Mouse (Mus musculus): Measurements from ENCODE around the gene Hapln2.

DNA sequence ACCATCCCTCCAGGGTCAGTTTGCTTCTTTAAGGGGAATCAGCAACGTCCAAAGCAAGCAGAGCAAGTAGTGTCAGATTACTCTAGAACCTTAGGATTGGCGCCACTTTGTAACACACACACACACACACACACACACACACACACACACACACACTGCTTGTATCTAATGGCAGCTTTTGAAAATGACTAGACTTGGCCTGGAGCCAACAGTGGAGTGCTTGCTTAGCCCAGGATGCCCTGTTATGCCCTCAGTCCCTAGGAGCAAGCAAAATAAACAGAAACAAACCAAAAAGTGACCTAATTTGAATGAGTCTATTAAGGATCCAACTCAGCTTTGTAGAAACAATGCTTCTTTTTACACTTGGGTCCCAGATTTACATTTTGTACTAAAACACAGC is 41.0 kb upstream of the Hapln2 start:
- no peak for TF ChIP-seq CTCF (IDR thresholded peaks at IDR 0.05; ENCODE audit: borderline replicate concordance, insufficient read depth, low read length)
- TF ChIP-seq POLR2A (IDR thresholded peaks at IDR 0.05; ENCODE audit: low read depth, low read length), result no peak
